Mouse (Mus musculus) megakaryocyte, embryonic 14.5 days (primary cell): ENCODE data around the gene Taf3. TPM values are rescaled to one million over a fixed set of nuclear protein-coding genes. Genes with fewer than 3 reads are reported as not detected.

Source experiments
- H3K27me3 ChIP-seq: replicated peaks from 2 replicates; pipeline ENCODE3; 2012; ENCODE audit warnings: inconsistent platforms
- H3K36me3 ChIP-seq: replicated peaks from 2 replicates; pipeline ENCODE3; 2012; ENCODE audit warnings: low read length, inconsistent platforms, mixed read lengths
- H3K4me1 ChIP-seq: 2 replicates; pipeline ENCODE4 v1.6.1; 2012; ENCODE audit warnings: inconsistent platforms
- H3K4me3 ChIP-seq: replicated peaks from 2 replicates; pipeline ENCODE3; 2012; ENCODE audit warnings: moderate library complexity, mild to moderate bottlenecking, inconsistent platforms
- H3K9me3 ChIP-seq: 2 replicates; pipeline ENCODE4 v1.6.1; 2012; ENCODE audit warnings: inconsistent platforms
- FLI1 ChIP-seq: IDR thresholded peaks from 2 replicates; pipeline ENCODE4 v1.6.1; 2012; ENCODE audit warnings: low read length, inconsistent platforms, mixed read lengths
- GATA1 ChIP-seq: IDR thresholded peaks from 3 replicates; pipeline ENCODE4 v1.6.1; 2012; ENCODE audit warnings: mixed read lengths, low read length, inconsistent platforms, borderline replicate concordance
- polyA plus RNA-seq: library from polyadenylated mRNA; stranded (reverse); fragments of >175 nt; gene quantifications from 2 replicates; pipeline ENCODE4 v1.2.3, GENCODE M21; 2012; ENCODE audit warnings: low replicate concordance; ENCODE audit not compliant: insufficient read depth

The Taf3 gene
- polyA plus RNA-seq, 1 experiment: 19.0 TPM

GRCm38 (mm10) chr2:9926194-9926904 lies 122.0 kb downstream of the Taf3 start:
- no peak for TF ChIP-seq GATA1
- TF ChIP-seq FLI1: no peak

GRCm38 (mm10) chr2:9918691-9919471 lies 129.5 kb downstream of the Taf3 start:
- Histone ChIP-seq H3K36me3 (peaks cover 59% of the 10 kb centered on the region), H3K4me1 (peaks cover 25% of the 10 kb centered on the region), H3K4me3 (no peak overlapping the region), H3K27me3 (no peaks in the 10 kb centered on the region), H3K9me3 (no peaks in the 10 kb centered on the region)
- no peak for TF ChIP-seq FLI1
- TF ChIP-seq GATA1: no peak

More at GRCm38 (mm10) chr2:9926194-9926904, 122.0 kb downstream of the Taf3 start:
- Histone ChIP-seq H3K27me3 (no peaks in the 10 kb centered on the region), H3K9me3 (no peaks in the 10 kb centered on the region), H3K4me1 (peaks cover 37% of the 10 kb centered on the region), H3K36me3 (peaks cover 24% of the 10 kb centered on the region), H3K4me3 (no peak overlapping the region)

DNA sequence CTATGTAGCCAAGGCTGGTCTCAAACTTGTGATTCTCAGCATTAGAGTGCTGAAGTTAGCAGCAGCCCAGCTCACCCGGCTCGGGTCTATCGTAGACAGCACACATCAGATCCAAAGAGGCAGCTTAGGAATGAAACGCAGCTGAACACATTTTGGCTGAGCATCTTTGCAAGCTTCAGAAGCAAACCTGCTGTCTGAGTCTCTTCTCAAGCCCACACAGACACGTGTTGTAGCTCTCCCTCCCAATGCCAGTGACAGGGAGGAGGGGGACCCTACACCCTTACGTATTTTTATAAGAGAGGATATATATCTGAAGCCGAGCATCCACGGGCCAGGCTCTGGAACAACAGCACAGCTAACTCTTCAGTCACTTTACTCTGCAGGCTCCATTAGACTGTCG lies 130.8 kb downstream of the Taf3 start:
- peaks cover 52% of the 10 kb centered on the region for H3K36me3 ChIP-seq

GRCm38 (mm10) chr2:9905995-9906394 lies 142.4 kb downstream of the Taf3 start:
- peaks cover 15% of the 10 kb centered on the region for H3K4me1 ChIP-seq
- no peaks in the 10 kb centered on the region for H3K9me3 ChIP-seq
- H3K27me3 ChIP-seq: peaks cover 29% of the 10 kb centered on the region
- TF ChIP-seq FLI1: no peak
- TF ChIP-seq GATA1: no peak
- peak overlapping the region; percentile 67 for H3K4me3 ChIP-seq
- no peaks in the 10 kb centered on the region for H3K36me3 ChIP-seq

More for the DNA sequence above, 130.8 kb downstream of the Taf3 start:
- Histone ChIP-seq H3K27me3 (no peaks in the 10 kb centered on the region), H3K4me3 (no peak overlapping the region), H3K9me3 (no peaks in the 10 kb centered on the region), H3K4me1 (peaks cover 25% of the 10 kb centered on the region)
- TF ChIP-seq FLI1 (no peak), GATA1 (no peak)

GRCm38 (mm10) chr2:9903854-9904560 lies 144.4 kb downstream of the Taf3 start:
- Histone ChIP-seq H3K27me3 (peaks cover 41% of the 10 kb centered on the region), H3K36me3 (no peaks in the 10 kb centered on the region), H3K4me1 (peaks cover 11% of the 10 kb centered on the region), H3K4me3 (peak overlapping the region; percentile 67), H3K9me3 (no peaks in the 10 kb centered on the region)
- TF ChIP-seq FLI1 (no peak), GATA1 (no peak)

GRCm38 (mm10) chr2:9897846-9898245 lies 150.6 kb downstream of the Taf3 start:
- Histone ChIP-seq H3K36me3 (no peaks in the 10 kb centered on the region), H3K9me3 (no peaks in the 10 kb centered on the region), H3K4me3 (no peak overlapping the region), H3K4me1 (peaks cover 19% of the 10 kb centered on the region), H3K27me3 (peaks cover 85% of the 10 kb centered on the region)
- TF ChIP-seq FLI1: no peak
- TF ChIP-seq GATA1: no peak

DNA sequence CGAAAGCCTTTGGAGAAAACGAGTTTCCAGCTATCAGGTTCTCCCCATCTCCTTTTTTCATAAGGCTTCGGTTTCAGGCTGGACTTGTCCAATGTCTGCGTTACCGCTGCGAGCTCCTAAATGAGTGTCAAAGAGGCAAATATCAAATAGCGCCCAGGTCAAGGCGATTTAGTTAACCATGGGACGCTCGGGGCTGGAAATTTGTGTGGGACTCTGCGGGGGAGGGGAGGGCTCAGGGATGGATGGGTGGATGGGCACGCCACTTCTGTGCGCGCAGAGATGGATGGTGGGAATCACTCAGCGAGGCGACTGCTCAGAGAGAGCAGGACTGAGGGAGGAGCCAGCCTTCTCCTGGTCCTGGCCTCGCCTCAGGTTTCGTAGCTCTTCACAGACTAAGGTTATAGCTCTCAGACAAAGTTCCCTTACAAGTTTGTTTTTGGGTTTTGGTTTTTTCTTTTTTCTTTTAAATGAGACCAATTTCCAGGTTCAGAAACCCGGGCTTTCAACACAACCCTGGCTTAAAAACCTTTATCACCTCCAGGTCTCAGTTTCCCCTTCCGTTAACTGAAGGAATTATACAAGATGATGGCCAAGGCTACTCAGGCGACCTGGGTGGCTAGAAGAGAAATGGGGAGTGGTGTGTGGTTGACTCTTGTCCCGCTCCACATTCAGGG lies 152.2 kb downstream of the Taf3 start:
- Histone ChIP-seq H3K27me3 (peaks cover 86% of the 10 kb centered on the region), H3K36me3 (no peaks in the 10 kb centered on the region), H3K9me3 (no peaks in the 10 kb centered on the region), H3K4me3 (peak overlapping the region; percentile 66), H3K4me1 (peaks cover 19% of the 10 kb centered on the region)
- TF ChIP-seq FLI1 (no peak), GATA1 (no peak)

- Histone ChIP-seq H3K27me3 (peaks cover 92% of the 10 kb centered on the region), H3K9me3 (no peaks in the 10 kb centered on the region), H3K36me3 (no peaks in the 10 kb centered on the region), H3K4me3 (no peak overlapping the region), H3K4me1 (peaks cover 30% of the 10 kb centered on the region)
- TF ChIP-seq FLI1 (no peak), GATA1 (no peak)
Observed at GRCm38 (mm10) chr2:9894836-9895593, 153.4 kb downstream of the Taf3 start.

DNA sequence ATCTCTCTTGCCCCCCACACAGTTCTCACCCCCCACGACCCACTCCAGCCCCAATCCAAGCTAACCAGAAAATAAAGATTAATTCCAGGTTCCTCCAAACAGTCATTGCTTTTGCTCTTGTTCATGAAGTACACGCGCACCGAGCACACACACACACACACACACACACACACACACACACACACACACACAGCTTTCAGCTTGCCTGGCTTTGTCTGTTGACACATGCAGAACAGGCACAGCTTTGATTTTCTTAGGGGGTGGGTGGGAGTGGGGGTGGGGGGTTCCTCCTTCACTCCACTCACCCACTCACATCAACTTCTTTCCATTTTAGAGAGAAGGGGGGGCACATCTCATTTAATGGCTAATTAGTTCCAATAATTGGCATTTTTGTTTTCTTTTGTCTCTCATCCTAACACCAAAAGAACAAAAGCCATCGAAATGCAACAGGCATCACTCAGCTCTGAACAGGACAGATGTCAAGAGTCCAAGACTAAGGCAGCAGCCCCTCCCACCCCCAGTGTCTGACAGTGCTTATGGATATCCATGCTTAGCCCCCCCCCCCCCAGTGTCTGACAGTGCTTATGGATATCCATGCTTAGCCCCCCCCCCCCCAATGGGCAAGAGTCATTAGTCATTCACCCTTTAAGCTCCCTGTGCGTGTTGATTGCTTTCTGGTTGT lies 155.0 kb downstream of the Taf3 start:
- TF ChIP-seq GATA1: no peak
- Histone ChIP-seq H3K9me3 (no peaks in the 10 kb centered on the region), H3K36me3 (no peaks in the 10 kb centered on the region), H3K27me3 (peaks cover 92% of the 10 kb centered on the region), H3K4me3 (no peak overlapping the region), H3K4me1 (peaks cover 45% of the 10 kb centered on the region)
